Mouse (Mus musculus) thymus, adult 2 months (tissue): ENCODE data around the gene Sco1. TPM values are rescaled to one million over a fixed set of nuclear protein-coding genes. Genes with fewer than 3 reads are reported as not detected.
"Not testable (repeated sequence)": the region's sequence is repeated elsewhere in the genome, so short reads cannot be mapped to it uniquely, and the experiment has no call there.

ENCODE experiments used
- DNase-seq: peaks from one replicate; pipeline ENCODE4 v3.0.0; 2021
- H3K27ac ChIP-seq: fragments of 200-500 bp; 2 replicates; pipeline ENCODE4 v1.5.1; 2012; ENCODE audit warnings: low read length, control low read depth; ENCODE audit not compliant: control insufficient read depth, insufficient read depth
- H3K27me3 ChIP-seq: fragments of 200-500 bp; 2 replicates; pipeline ENCODE4 v1.6.1; 2012; ENCODE audit warnings: mild to moderate bottlenecking, low read length, moderate library complexity, mixed read lengths; ENCODE audit not compliant: control insufficient read depth, insufficient read depth
- H3K36me3 ChIP-seq: fragments of 200-500 bp; 2 replicates; pipeline ENCODE4 v1.6.1; 2012; ENCODE audit warnings: mild to moderate bottlenecking, low read length, moderate library complexity; ENCODE audit not compliant: control insufficient read depth, insufficient read depth
- H3K4me1 ChIP-seq: fragments of 200-500 bp; replicated peaks from 2 replicates; pipeline ENCODE4 v1.6.1; 2012; ENCODE audit warnings: low read length; ENCODE audit not compliant: control insufficient read depth, insufficient read depth
- H3K4me3 ChIP-seq: fragments of 200-500 bp; 2 replicates; pipeline ENCODE4 v1.5.1; 2012; ENCODE audit warnings: mild to moderate bottlenecking, low read length, control low read depth, moderate library complexity; ENCODE audit not compliant: control insufficient read depth, insufficient read depth
- CTCF ChIP-seq: fragments of 200-500 bp; IDR thresholded peaks from 2 replicates; pipeline ENCODE4 v1.5.1; 2012; ENCODE audit warnings: mild to moderate bottlenecking, control low read depth, low read length, moderate library complexity, borderline replicate concordance; ENCODE audit not compliant: control insufficient read depth, poor library complexity, insufficient read depth; ENCODE audit errors: extremely low read depth
- POLR2A ChIP-seq: fragments of 200-500 bp; IDR thresholded peaks from 2 replicates; pipeline ENCODE4 v1.6.1; 2012; ENCODE audit warnings: mild to moderate bottlenecking, low read length, control low read depth, moderate library complexity; ENCODE audit not compliant: control insufficient read depth, poor library complexity, insufficient read depth; ENCODE audit errors: extremely low read depth
- WGBS: fragments of 180-500 bp; shearing (Covaris S2); methylation state at CpG from one replicate; pipeline ENCODE4 v1.1.7; 2018; 5-methylcytosine and 5-hydroxymethylcytosine counted together
- polyA plus RNA-seq: library from polyadenylated mRNA; depleted of rRNA; stranded (reverse); fragments of >200 nt; gene quantifications from 2 replicates; pipeline ENCODE4 v1.2.3, GENCODE M21; 2012

Sco1 gene
- polyA plus RNA-seq, 1 experiment = 3.8 TPM

- DNase-seq = no peak
- no peak overlapping the region for H3K4me3 ChIP-seq
- no peaks in the 10 kb centered on the region for H3K27me3 ChIP-seq
- no peaks in the 10 kb centered on the region for H3K36me3 ChIP-seq
- no peak for TF ChIP-seq CTCF
- TF ChIP-seq POLR2A = no peak
- H3K4me1 ChIP-seq = no peaks in the 10 kb centered on the region
- WGBS = 61% methylated on average over 7 of the region's 7 CpGs
- H3K27ac ChIP-seq = no peak overlapping the region
These were observed 32.6 kb upstream of the Sco1 start for GRCm38 (mm10) chr11:67019711-67020475.

GRCm38 (mm10) chr11:67020948-67021347 lies 31.5 kb upstream of the Sco1 start:
- peak; percentile 52 for DNase-seq
- Histone ChIP-seq H3K36me3 (no peaks in the 10 kb centered on the region), H3K4me1 (peaks cover 5% of the 10 kb centered on the region; the same call in 1 of the 2 replicates), H3K27me3 (no peaks in the 10 kb centered on the region), H3K4me3 (no peak overlapping the region), H3K27ac (no peak overlapping the region)
- 10% methylated on average over 12 of the region's 12 CpGs for WGBS
- no peak for TF ChIP-seq CTCF
- no peak for TF ChIP-seq POLR2A

GRCm38 (mm10) chr11:67022354-67023115 lies 29.9 kb upstream of the Sco1 start:
- no peak overlapping the region for H3K27ac ChIP-seq
- TF ChIP-seq CTCF (no peak), POLR2A (no peak)
- peak; percentile 19 for DNase-seq
- H3K4me3 ChIP-seq = no peak overlapping the region
- H3K27me3 ChIP-seq = no peaks in the 10 kb centered on the region
- H3K36me3 ChIP-seq = no peaks in the 10 kb centered on the region
- H3K4me1 ChIP-seq = peaks cover 5% of the 10 kb centered on the region; the same call in 1 of the 2 replicates
- 85% methylated on average over 13 of the region's 13 CpGs for WGBS

- WGBS = 55% methylated on average over 1 of the region's 1 CpGs
- not testable (repeated sequence) for DNase-seq, H3K4me3 ChIP-seq, H3K4me1 ChIP-seq, H3K36me3 ChIP-seq, H3K27me3 ChIP-seq, H3K27ac ChIP-seq
These were observed 29.3 kb upstream of the Sco1 start for GRCm38 (mm10) chr11:67023191-67023590.

GRCm38 (mm10) chr11:67023802-67024340 lies 28.6 kb upstream of the Sco1 start:
- TF ChIP-seq CTCF = no peak
- TF ChIP-seq POLR2A = no peak
- Histone ChIP-seq H3K27me3 (no peaks in the 10 kb centered on the region), H3K27ac (no peak overlapping the region), H3K4me1 (peaks cover 5% of the 10 kb centered on the region; the same call in 1 of the 2 replicates), H3K4me3 (no peak overlapping the region), H3K36me3 (no peaks in the 10 kb centered on the region)
- DNase-seq = no peak
- WGBS = 55% methylated on average over 6 of the region's 6 CpGs

GRCm38 (mm10) chr11:67024867-67025477 lies 27.5 kb upstream of the Sco1 start, which contains the start of gene Tmem220:
Gene Tmem220, plus strand, starts transcription at chr11:67025154.
- Histone ChIP-seq H3K36me3 (no peaks in the 10 kb centered on the region), H3K4me1 (peaks cover 5% of the 10 kb centered on the region; the same call in 1 of the 2 replicates), H3K27me3 (no peaks in the 10 kb centered on the region), H3K4me3 (peak within 1 kb of the TSS; percentile 41), H3K27ac (no peak within 1 kb of the TSS)
- no peak for TF ChIP-seq POLR2A
- peak; percentile 61; the same call in 1 of the 2 replicates for TF ChIP-seq CTCF
- peak; percentile 89 for DNase-seq
- 4% methylated on average over 34 of the region's 35 CpGs for WGBS
